In genomic region chr6:28422651-28423290, GRCm38 (mm10) we compare ENCODE assay signal across 8 mouse cellular contexts. TPM values are rescaled to one million over a fixed set of nuclear protein-coding genes. Genes with fewer than 3 reads are reported as not detected.
DNase-seq lines count a peak whose midpoint lies in the region; ATAC-seq lines count a peak whose summit lies in the region.

No protein-coding gene starts in this region.

- peak overlapping the region; percentile 64 for H3K4me2 ChIP-seq in embryonic facial prominence, embryonic 12.5 days (replicated peaks)
- peak overlapping the region; percentile 62 for H3K4me2 ChIP-seq in intestine, embryonic 14.5 days (ENCODE audit: low read length)
- peak overlapping the region; percentile 63 for H3K4me2 ChIP-seq in neural tube, embryonic 13.5 days

- ATAC-seq in embryonic facial prominence, embryonic 12.5 days (ENCODE audit: insufficient number of reproducible peaks, insufficient read depth, low FRiP score, low TSS enrichment): no peak
- ATAC-seq in intestine, embryonic 14.5 days (replicated peaks; ENCODE audit: low FRiP score, low TSS enrichment, low read depth): peak; percentile 1; the same call in 1 of the 2 replicates
- ATAC-seq in neural tube, embryonic 13.5 days (ENCODE audit: low read depth): peak; percentile 2

- no peaks in the 10 kb centered on the region for H3K9me3 ChIP-seq in embryonic facial prominence, embryonic 12.5 days
- H3K9me3 ChIP-seq in intestine, embryonic 14.5 days (ENCODE audit: control insufficient read depth, low read length): no peaks in the 10 kb centered on the region
- no peaks in the 10 kb centered on the region for H3K9me3 ChIP-seq in neural tube, embryonic 13.5 days

- no peak overlapping the region for H3K27ac ChIP-seq in embryonic facial prominence, embryonic 12.5 days
- no peak overlapping the region for H3K27ac ChIP-seq in intestine, embryonic 14.5 days (ENCODE audit: low read depth)
- H3K27ac ChIP-seq in neural tube, embryonic 13.5 days (replicated peaks): peak overlapping the region; percentile 35; the same call in 1 of the 2 replicates

- intact Hi-C loops in gastrocnemius, postnatal 36 days (cut with DNase I): loop anchor here (5.0 kb wide), 2 partner anchors 55 to 160 kb away; partner anchors contain the start of gene Snd1

- DNase-seq in layer of hippocampus, adult 11-12 months (ENCODE audit: low spot score): peak; percentile 37
- DNase-seq in layer of hippocampus, postnatal 25 days (ENCODE audit: extremely low spot score in 1 of 2, low spot score in 1 of 2): no peak
- DNase-seq in intestine, embryonic 14.5 days (ENCODE audit: low spot score): no peak
- no peak for DNase-seq in gastrocnemius, postnatal 36 days
- DNase-seq in spleen, adult 18-20 months: no peak
- no peak for DNase-seq in cerebellum, postnatal 36 days

- no peaks in the 10 kb centered on the region for H3K27me3 ChIP-seq in embryonic facial prominence, embryonic 12.5 days
- no peaks in the 10 kb centered on the region for H3K27me3 ChIP-seq in intestine, embryonic 14.5 days (replicated peaks; ENCODE audit: control insufficient read depth, insufficient read depth, low read length)
- no peaks in the 10 kb centered on the region for H3K27me3 ChIP-seq in neural tube, embryonic 13.5 days

- H3K4me3 ChIP-seq in embryonic facial prominence, embryonic 12.5 days: peak overlapping the region; percentile 90
- peak overlapping the region; percentile 97; the same call in 1 of the 2 replicates for H3K4me3 ChIP-seq in intestine, embryonic 14.5 days (ENCODE audit: low read depth, low read length)
- H3K4me3 ChIP-seq in neural tube, embryonic 13.5 days: peak overlapping the region; percentile 82

- H3K36me3 ChIP-seq in embryonic facial prominence, embryonic 12.5 days: peaks cover 31% of the 10 kb centered on the region
- peaks cover 31% of the 10 kb centered on the region for H3K36me3 ChIP-seq in intestine, embryonic 14.5 days (ENCODE audit: control insufficient read depth, insufficient read depth, low read length)
- peaks cover 40% of the 10 kb centered on the region for H3K36me3 ChIP-seq in neural tube, embryonic 13.5 days

- peak overlapping the region; percentile 97; the same call in 1 of the 2 replicates for H3K9ac ChIP-seq in embryonic facial prominence, embryonic 12.5 days
- H3K9ac ChIP-seq in intestine, embryonic 14.5 days (ENCODE audit: low read length): no peak overlapping the region
- H3K9ac ChIP-seq in neural tube, embryonic 13.5 days: no peak overlapping the region

- 73% methylated on average over 15 of the region's 15 CpGs for WGBS in embryonic facial prominence, embryonic 12.5 days
- 72% methylated on average over 15 of the region's 15 CpGs for WGBS in intestine, embryonic 14.5 days
- WGBS in neural tube, embryonic 13.5 days: 71% methylated on average over 15 of the region's 15 CpGs

- H3K4me1 ChIP-seq in embryonic facial prominence, embryonic 12.5 days: peaks cover 30% of the 10 kb centered on the region
- H3K4me1 ChIP-seq in intestine, embryonic 14.5 days (replicated peaks; ENCODE audit: control insufficient read depth, insufficient read depth, low read length): peaks cover 30% of the 10 kb centered on the region
- peaks cover 55% of the 10 kb centered on the region for H3K4me1 ChIP-seq in neural tube, embryonic 13.5 days (replicated peaks)

RNA-seq across cellular contexts. Expression of gene Arf5, which starts 0.6 kb away (rescaled TPM):
- 100 to 1,000 TPM; 327 to 334 TPM for total RNA-seq in layer of hippocampus, postnatal 25 days (2021)
- 359 and 364 TPM in 2 replicates for polyA plus RNA-seq in embryonic facial prominence, embryonic 12.5 days (2016; fragmentation: Nextera tagmentation; extraction: Ambion mirVana)
- polyA plus RNA-seq in intestine, embryonic 14.5 days (2014; fragmentation: Nextera tagmentation; extraction: Ambion mirVana): 276 and 284 TPM in 2 replicates
- polyA plus RNA-seq in neural tube, embryonic 13.5 days (2015; fragmentation: Nextera tagmentation; extraction: Ambion mirVana): 336 and 392 TPM in 2 replicates
- 10 to 100 TPM; 74.6 to 77.3 TPM for total RNA-seq in gastrocnemius, postnatal 36 days (2021)

RNA-seq across cellular contexts. Expression of gene Fscn3, which starts 4.8 kb away (rescaled TPM):
- not detected for total RNA-seq in layer of hippocampus, postnatal 25 days (2021)
- polyA plus RNA-seq in embryonic facial prominence, embryonic 12.5 days (2016; fragmentation: Nextera tagmentation; extraction: Ambion mirVana): not detected in 2 replicates
- polyA plus RNA-seq in intestine, embryonic 14.5 days (2014; fragmentation: Nextera tagmentation; extraction: Ambion mirVana): not detected in 2 replicates
- not detected in 2 replicates for polyA plus RNA-seq in neural tube, embryonic 13.5 days (2015; fragmentation: Nextera tagmentation; extraction: Ambion mirVana)
- not detected for total RNA-seq in gastrocnemius, postnatal 36 days (2021)

RNA-seq across cellular contexts. Expression of gene Gcc1, which starts 5.4 kb away (rescaled TPM):
- 10 to 100 TPM; 15.4 to 20.6 TPM for total RNA-seq in layer of hippocampus, postnatal 25 days (2021)
- polyA plus RNA-seq in embryonic facial prominence, embryonic 12.5 days (2016; fragmentation: Nextera tagmentation; extraction: Ambion mirVana): 11.9 and 14.1 TPM in 2 replicates
- polyA plus RNA-seq in intestine, embryonic 14.5 days (2014; fragmentation: Nextera tagmentation; extraction: Ambion mirVana): 7.2 and 8.8 TPM in 2 replicates
- 10.0 and 12.5 TPM in 2 replicates for polyA plus RNA-seq in neural tube, embryonic 13.5 days (2015; fragmentation: Nextera tagmentation; extraction: Ambion mirVana)
- 1 to 10 TPM; 4.8 to 5.9 TPM for total RNA-seq in gastrocnemius, postnatal 36 days (2021)

RNA-seq across cellular contexts. Expression of gene Zfp800, which starts 25.0 kb away (rescaled TPM):
- 10 to 100 TPM; 20.9 to 24.2 TPM for total RNA-seq in layer of hippocampus, postnatal 25 days (2021)
- 18.0 and 18.9 TPM in 2 replicates for polyA plus RNA-seq in embryonic facial prominence, embryonic 12.5 days (2016; fragmentation: Nextera tagmentation; extraction: Ambion mirVana)
- 22.7 and 26.8 TPM in 2 replicates for polyA plus RNA-seq in intestine, embryonic 14.5 days (2014; fragmentation: Nextera tagmentation; extraction: Ambion mirVana)
- 20.5 and 23.5 TPM in 2 replicates for polyA plus RNA-seq in neural tube, embryonic 13.5 days (2015; fragmentation: Nextera tagmentation; extraction: Ambion mirVana)
- total RNA-seq in gastrocnemius, postnatal 36 days (2021): 1 to 10 TPM; 5.7 to 5.9 TPM

RNA-seq across cellular contexts. Expression of gene Pax4, which starts 26.4 kb away (rescaled TPM):
- total RNA-seq in layer of hippocampus, postnatal 25 days (2021): not detected
- not detected in 2 replicates for polyA plus RNA-seq in embryonic facial prominence, embryonic 12.5 days (2016; fragmentation: Nextera tagmentation; extraction: Ambion mirVana)
- 0.36 and 3.3 TPM in 2 replicates for polyA plus RNA-seq in intestine, embryonic 14.5 days (2014; fragmentation: Nextera tagmentation; extraction: Ambion mirVana)
- polyA plus RNA-seq in neural tube, embryonic 13.5 days (2015; fragmentation: Nextera tagmentation; extraction: Ambion mirVana): not detected in 2 replicates
- not detected for total RNA-seq in gastrocnemius, postnatal 36 days (2021)
